Mouse (Mus musculus): ENCODE results near the gene Map2k4. TPM values are rescaled to one million over a fixed set of nuclear protein-coding genes. Genes with fewer than 3 reads are reported as not detected.
A peak's percentile ranks its signal among the peaks of the same experiment; 100 is the strongest.

The Map2k4 gene
- polyA plus RNA-seq, 1 experiment from 2014 or later, result 117 TPM

- H3K36me3 ChIP-seq (replicated peaks; ENCODE audit: control insufficient read depth, insufficient read depth), result no peaks in the 10 kb centered on the region
- H3K4me2 ChIP-seq (replicated peaks), result no peak overlapping the region
- no peak for ATAC-seq (ENCODE audit: low FRiP score)
- no peak overlapping the region for H3K4me3 ChIP-seq (replicated peaks; ENCODE audit: low read length)
- no peak overlapping the region for H3K9ac ChIP-seq
- no peaks in the 10 kb centered on the region for H3K9me3 ChIP-seq (ENCODE audit: control insufficient read depth, low read length)
- no peaks in the 10 kb centered on the region for H3K27me3 ChIP-seq (ENCODE audit: control insufficient read depth, insufficient read depth, low read length)
- no peaks in the 10 kb centered on the region for H3K4me1 ChIP-seq (replicated peaks; ENCODE audit: control insufficient read depth, insufficient read depth, low read length)
- H3K27ac ChIP-seq, result 0 out of 2 replicates have a peak overlapping the region, but pooled peaks have one; percentile 14
- no peak for DNase-seq (ENCODE audit: low spot score)
- 86% methylated on average over 4 of the region's 4 CpGs for WGBS
Observed at GRCm38 (mm10) chr11:65649469-65649868, 138.6 kb downstream of the Map2k4 start.

GRCm38 (mm10) chr11:65646314-65646713, 141.8 kb downstream of the Map2k4 start:
- no peak overlapping the region for H3K4me3 ChIP-seq (replicated peaks; ENCODE audit: low read length)
- no peaks in the 10 kb centered on the region for H3K27me3 ChIP-seq (ENCODE audit: control insufficient read depth, insufficient read depth, low read length)
- no peaks in the 10 kb centered on the region for H3K36me3 ChIP-seq (replicated peaks; ENCODE audit: control insufficient read depth, insufficient read depth)
- no peak overlapping the region for H3K27ac ChIP-seq
- no peaks in the 10 kb centered on the region for H3K9me3 ChIP-seq (ENCODE audit: control insufficient read depth, low read length)
- no peak for DNase-seq (ENCODE audit: low spot score)
- 87% methylated on average over 5 of the region's 5 CpGs for WGBS
- no peak for ATAC-seq (ENCODE audit: low FRiP score)
- no peak overlapping the region for H3K4me2 ChIP-seq (replicated peaks)
- no peak overlapping the region for H3K9ac ChIP-seq
- H3K4me1 ChIP-seq (replicated peaks; ENCODE audit: control insufficient read depth, insufficient read depth, low read length), result no peaks in the 10 kb centered on the region

GRCm38 (mm10) chr11:65644539-65644938, 143.6 kb downstream of the Map2k4 start:
- Histone ChIP-seq H3K4me1 (replicated peaks; ENCODE audit: control insufficient read depth, insufficient read depth, low read length) (no peaks in the 10 kb centered on the region), H3K36me3 (replicated peaks; ENCODE audit: control insufficient read depth, insufficient read depth) (no peaks in the 10 kb centered on the region), H3K27ac (no peak overlapping the region), H3K27me3 (ENCODE audit: control insufficient read depth, insufficient read depth, low read length) (no peaks in the 10 kb centered on the region), H3K9me3 (ENCODE audit: control insufficient read depth, low read length) (no peaks in the 10 kb centered on the region), H3K4me2 (replicated peaks) (no peak overlapping the region), H3K9ac (no peak overlapping the region), H3K4me3 (replicated peaks; ENCODE audit: low read length) (no peak overlapping the region)
- no peak for ATAC-seq (ENCODE audit: low FRiP score)
- DNase-seq (ENCODE audit: low spot score), result no peak
- WGBS, result 58% methylated on average over 4 of the region's 4 CpGs

GRCm38 (mm10) chr11:65640261-65640660, 147.8 kb downstream of the Map2k4 start:
- Histone ChIP-seq H3K27ac (no peak overlapping the region), H3K36me3 (replicated peaks; ENCODE audit: control insufficient read depth, insufficient read depth) (no peaks in the 10 kb centered on the region), H3K4me1 (replicated peaks; ENCODE audit: control insufficient read depth, insufficient read depth, low read length) (no peaks in the 10 kb centered on the region), H3K27me3 (ENCODE audit: control insufficient read depth, insufficient read depth, low read length) (no peaks in the 10 kb centered on the region), H3K9ac (no peak overlapping the region), H3K9me3 (ENCODE audit: control insufficient read depth, low read length) (no peaks in the 10 kb centered on the region), H3K4me3 (replicated peaks; ENCODE audit: low read length) (no peak overlapping the region), H3K4me2 (replicated peaks) (no peak overlapping the region)
- DNase-seq (ENCODE audit: low spot score), result no peak
- 84% methylated on average over 6 of the region's 6 CpGs for WGBS
- no peak for ATAC-seq (ENCODE audit: low FRiP score)

MicroRNA genes within 50 kb of the gene (microRNA counts, 519-probe panel; counts per million panel counts)
- not detected for microRNA mmu-miR-744

Small RNA genes within 50 kb of the gene (microRNA-seq; reads per million reads assigned to microRNA genes)
- 6,711 reads per million, percentile 94 among the genes with 10 or more reads in this experiment for gene Mir744

Other genes starting within 250 kb of the Map2k4 start
- gene Zkscan6, start 18.9 kb upstream of the Map2k4 start, polyA plus RNA-seq (2014; fragmentation: Nextera tagmentation; extraction: Ambion mirVana), result 15.2 and 17.3 TPM in 2 replicates

Measured in hindbrain, embryonic 14.5 days (tissue).